Mouse (Mus musculus): ENCODE measurements around the gene Cx3cl1.

GRCm38 (mm10) chr8:94814556-94814955, 42.7 kb downstream of the Cx3cl1 start:
- TF ChIP-seq CTCF (conservative IDR thresholded peaks at IDR 0.05; ENCODE audit: insufficient read depth, insufficient read length, low read depth, low read length) = peak; percentile 35; the same call in 1 of the 2 replicates
- no peak for TF ChIP-seq POLR2A (IDR thresholded peaks at IDR 0.05; ENCODE audit: low read depth, low read length)
